Mouse (Mus musculus) liver, embryonic 12.5 days (tissue): Measurements from ENCODE around the gene Rnf126. TPM values are rescaled to one million over a fixed set of nuclear protein-coding genes. Genes with fewer than 3 reads are reported as not detected.

ENCODE experiments used
- polyA plus RNA-seq: library from polyadenylated mRNA; unstranded; fragments of >200 nt; fragmentation: Nextera tagmentation; extraction: Ambion mirVana; gene quantifications from 2 replicates; pipeline ENCODE4 v1.2.1, GENCODE M21; 2016

The Rnf126 gene
- polyA plus RNA-seq, 1 experiment from 2014 or later = 80.4 TPM

Other genes with a start within 250 kb of the Rnf126 start
- gene Plpp2, start 233.2 kb downstream of the Rnf126 start, polyA plus RNA-seq = 18.0 and 19.9 TPM in 2 replicates
- gene Mier2, start 211.8 kb downstream of the Rnf126 start, polyA plus RNA-seq = 20.1 and 20.5 TPM in 2 replicates
- not detected in 2 replicates for gene Theg, start 179.6 kb downstream of the Rnf126 start, polyA plus RNA-seq
- not detected in 2 replicates for gene C2cd4c, start 152.9 kb downstream of the Rnf126 start, polyA plus RNA-seq
- 1.2 TPM in 2 replicates for gene Shc2, start 129.0 kb downstream of the Rnf126 start, polyA plus RNA-seq
- gene Odf3l2, start 121.2 kb downstream of the Rnf126 start, polyA plus RNA-seq = not detected in 2 replicates
- gene Madcam1, start 102.4 kb downstream of the Rnf126 start, polyA plus RNA-seq = 0.32 and 0.54 TPM in 2 replicates
- 30.4 and 34.2 TPM in 2 replicates for gene Tpgs1, start 97.6 kb downstream of the Rnf126 start, polyA plus RNA-seq
- 188 and 196 TPM in 2 replicates for gene Cdc34, start 84.8 kb downstream of the Rnf126 start, polyA plus RNA-seq
- gene Gzmm, start 77.9 kb downstream of the Rnf126 start, polyA plus RNA-seq = 0.26 and 0.41 TPM in 2 replicates
- 1,008 and 1,045 TPM in 2 replicates for gene Bsg, start 62.5 kb downstream of the Rnf126 start, polyA plus RNA-seq
- gene Hcn2, start 50.3 kb downstream of the Rnf126 start, polyA plus RNA-seq = 0.11 TPM in 1 of 2 replicates, not detected in the other
- gene Polrmt, start 20.4 kb downstream of the Rnf126 start, polyA plus RNA-seq = 28.3 and 30.1 TPM in 2 replicates
- 0.11 and 0.13 TPM in 2 replicates for gene Fgf22, start 11.9 kb downstream of the Rnf126 start, polyA plus RNA-seq
- gene Fstl3, start 10.3 kb upstream of the Rnf126 start, polyA plus RNA-seq = 0.80 and 0.98 TPM in 2 replicates
- gene Prss57, start 24.0 kb upstream of the Rnf126 start, polyA plus RNA-seq = 1.4 and 2.2 TPM in 2 replicates
- 12.4 and 13.2 TPM in 2 replicates for gene Palm, start 26.6 kb upstream of the Rnf126 start, polyA plus RNA-seq
- gene Misp, start 54.0 kb upstream of the Rnf126 start, polyA plus RNA-seq = 0.49 and 0.54 TPM in 2 replicates
- gene Ptbp1, start 87.5 kb upstream of the Rnf126 start, polyA plus RNA-seq = 207 and 211 TPM in 2 replicates
- gene Prtn3, start 107.5 kb upstream of the Rnf126 start, polyA plus RNA-seq = 38.4 and 38.6 TPM in 2 replicates
- 8.2 and 10.0 TPM in 2 replicates for gene Plppr3, start 107.7 kb upstream of the Rnf126 start, polyA plus RNA-seq
- gene Elane, start 119.3 kb upstream of the Rnf126 start, polyA plus RNA-seq = 12.1 and 15.4 TPM in 2 replicates
- gene Cfd, start 123.9 kb upstream of the Rnf126 start, polyA plus RNA-seq = not detected in 2 replicates
- 26.6 and 27.4 TPM in 2 replicates for gene Med16, start 142.0 kb upstream of the Rnf126 start, polyA plus RNA-seq
- 0.98 and 11.0 TPM in 2 replicates for gene Gm26602, start 143.9 kb upstream of the Rnf126 start, polyA plus RNA-seq
- gene Kiss1r, start 150.0 kb upstream of the Rnf126 start, polyA plus RNA-seq = 0.35 and 0.43 TPM in 2 replicates
- 67.5 and 74.1 TPM in 2 replicates for gene R3hdm4, start 154.3 kb upstream of the Rnf126 start, polyA plus RNA-seq
- 5.6 and 6.4 TPM in 2 replicates for gene Arid3a, start 160.1 kb upstream of the Rnf126 start, polyA plus RNA-seq
- 99.9 and 114 TPM in 2 replicates for gene Wdr18, start 193.2 kb upstream of the Rnf126 start, polyA plus RNA-seq
- gene Grin3b, start 203.8 kb upstream of the Rnf126 start, polyA plus RNA-seq = 0.14 TPM in 2 replicates
- 17.2 and 17.5 TPM in 2 replicates for gene Tmem259, start 217.4 kb upstream of the Rnf126 start, polyA plus RNA-seq
- 68.2 and 75.4 TPM in 2 replicates for gene Cnn2, start 221.6 kb upstream of the Rnf126 start, polyA plus RNA-seq
- gene Abca7, start 229.5 kb upstream of the Rnf126 start, polyA plus RNA-seq = 10.5 and 12.1 TPM in 2 replicates
- gene Arhgap45, start 249.7 kb upstream of the Rnf126 start, polyA plus RNA-seq = 22.3 and 22.8 TPM in 2 replicates